Mouse (Mus musculus) layer of hippocampus, postnatal 14 days (tissue): ENCODE measurements around the gene Arhgap29. TPM values are rescaled to one million over a fixed set of nuclear protein-coding genes. Genes with fewer than 3 reads are reported as not detected.

Experiments used
- DNase-seq, 2 experiments: peaks; one replicate each; pipeline ENCODE4 v3.0.0; 2021 to 2022; ENCODE audit warnings: low spot score in 2 of 2, mixed read lengths in 1 of 2
- total RNA-seq, 2 experiments: library from RNA; stranded (reverse); gene quantifications; 2 replicates each; pipeline ENCODE4 v1.2.3; 2021

Gene Arhgap29
- total RNA-seq, 2 experiments from 2014 or later, result 17.5 to 22.6 TPM

DNA sequence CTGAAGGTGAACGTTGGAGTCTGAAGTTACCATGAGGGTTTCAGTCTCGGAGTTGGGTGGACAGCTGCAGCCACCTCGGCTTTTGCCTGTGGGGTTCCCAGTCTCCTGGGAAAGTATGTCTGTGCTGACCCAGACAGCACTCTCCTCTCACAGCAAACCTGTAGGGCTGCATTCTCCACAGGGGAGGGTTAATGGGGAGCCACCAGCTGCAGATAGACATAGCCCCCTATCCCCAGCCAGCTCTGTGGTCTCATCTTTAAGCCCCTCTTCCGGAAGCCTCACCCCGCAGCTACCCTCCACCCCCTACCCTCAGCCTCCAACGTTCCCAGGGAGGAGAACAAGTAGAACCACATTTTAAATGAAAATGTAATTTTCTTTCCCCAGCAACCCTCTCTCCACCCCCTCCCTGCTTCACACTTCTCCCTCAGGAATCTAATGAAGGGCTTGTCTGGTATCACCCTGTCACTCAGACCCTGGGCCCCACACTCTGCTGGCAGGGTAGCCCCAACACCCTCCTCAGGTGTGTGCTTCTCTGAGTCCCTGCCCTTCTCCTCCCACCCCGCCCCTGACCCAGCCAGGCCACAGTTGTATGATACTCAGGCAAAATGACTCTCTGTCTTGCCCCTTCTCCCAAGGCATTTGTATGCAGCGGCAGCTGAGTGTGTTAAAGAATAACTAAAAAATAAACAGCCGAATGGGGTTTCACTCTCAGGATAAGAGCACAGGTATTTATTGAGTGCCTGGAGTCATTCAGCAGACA, 106.3 kb downstream of the Arhgap29 start:
- DNase-seq, result no peak

DNA sequence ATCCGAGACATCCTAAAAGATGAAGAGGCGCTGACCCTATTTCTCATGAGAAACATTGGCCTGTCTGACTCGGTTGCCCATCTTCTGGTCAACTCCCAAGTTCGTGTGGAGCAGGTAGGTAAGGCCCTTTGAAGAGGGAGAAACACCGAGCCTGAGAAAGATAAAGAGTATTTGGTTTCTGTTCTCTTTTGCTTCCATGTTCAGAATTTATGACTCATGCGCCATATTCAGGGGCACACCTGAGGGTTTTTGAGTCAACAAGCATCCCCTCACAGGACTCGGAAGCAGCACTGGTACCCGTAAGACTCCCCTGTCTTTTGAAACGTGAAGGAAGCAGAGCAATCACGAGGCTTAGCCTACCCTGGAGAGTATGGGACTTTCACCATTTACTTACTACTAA, 110.2 kb downstream of the Arhgap29 start:
- DNase-seq, result no peak

DNA sequence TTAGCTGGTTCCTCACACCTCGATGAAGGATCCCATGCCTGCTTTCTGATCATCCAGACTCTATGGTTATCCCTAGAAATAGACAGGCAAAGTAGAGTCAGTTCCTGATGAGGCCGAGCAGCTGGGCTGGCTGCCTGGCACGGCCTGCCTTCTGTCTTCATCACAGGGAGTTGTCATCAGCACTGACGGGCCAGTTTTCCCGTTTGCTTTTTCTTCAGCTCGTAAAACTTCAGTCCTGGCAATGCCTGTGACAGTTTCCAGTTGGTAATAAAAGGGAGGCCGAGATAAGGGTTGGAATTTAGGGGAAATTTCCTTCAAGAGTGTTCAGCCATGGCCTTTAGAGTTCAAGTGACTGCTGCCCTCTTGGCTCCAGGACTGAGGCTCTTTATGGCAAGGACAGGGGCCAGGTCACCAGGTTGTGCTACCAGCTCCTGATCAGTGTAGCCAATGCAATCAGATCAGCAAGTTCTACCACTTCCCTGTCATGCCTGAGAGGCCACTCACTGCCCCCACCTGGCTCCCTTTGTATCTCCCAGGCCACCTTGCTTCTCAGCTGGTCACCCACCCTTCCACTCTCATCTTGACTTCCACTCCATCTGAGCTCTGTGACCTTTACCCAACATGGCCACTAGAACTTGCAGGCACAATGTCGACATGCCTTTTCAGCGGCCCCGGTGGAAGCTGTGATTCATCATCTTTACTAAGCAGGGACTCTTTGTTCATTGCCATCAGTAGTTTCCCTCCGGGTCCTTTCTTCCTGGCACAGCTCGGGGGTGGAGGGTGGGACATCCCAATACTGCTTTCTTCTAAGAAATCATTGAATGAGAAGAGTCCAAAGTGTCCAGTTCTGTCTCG, 112.4 kb downstream of the Arhgap29 start:
- no peak for DNase-seq

Other genes starting within 250 kb of the Arhgap29 start
- gene F3, start 229.0 kb upstream of the Arhgap29 start, total RNA-seq, result 10 to 100 TPM; 47.2 to 47.3 TPM
- gene Abcd3, start 137.2 kb upstream of the Arhgap29 start, total RNA-seq, result 10 to 100 TPM; 73.4 to 74.2 TPM
- 1 to 10 TPM; 2.6 to 6.6 TPM for gene Abca4, start 91.9 kb downstream of the Arhgap29 start, total RNA-seq